Mouse (Mus musculus) lung, adult 2 months (tissue): ENCODE measurements around the gene Sec24a.

Source experiments
- CTCF ChIP-seq: fragments of 200-500 bp; IDR thresholded peaks from 2 replicates; pipeline ENCODE4 v1.5.1; 2011; ENCODE audit warnings: mild to moderate bottlenecking, low read length, control low read depth; ENCODE audit not compliant: insufficient read depth
- POLR2A ChIP-seq: fragments of 200-500 bp; IDR thresholded peaks from 2 replicates; pipeline ENCODE4 v1.6.1; 2011; ENCODE audit warnings: low read depth, mild to moderate bottlenecking, control low read depth, low read length, borderline replicate concordance; ENCODE audit errors: extremely low read depth

- no peak for TF ChIP-seq POLR2A
- no peak for TF ChIP-seq CTCF
Measured at GRCm38 (mm10) chr11:51645293-51645692, 118.1 kb downstream of the Sec24a start.
